Mouse (Mus musculus): Measurements from ENCODE around the gene 4930430F08Rik.
"Not testable (repeated sequence)": the region's sequence is repeated elsewhere in the genome, so short reads cannot be mapped to it uniquely, and the experiment has no call there.

The 4930430F08Rik gene

GRCm38 (mm10) chr10:100590323-100590722, at the start of gene 4930430F08Rik, which contains the start of gene 1700017N19Rik:
Gene 4930430F08Rik, minus strand, starts transcription at chr10:100590423.
Gene 1700017N19Rik, plus strand, starts transcription at chr10:100590484.
- in situ Hi-C loops (cut with MboI, MseI) = no loop called here

- in situ Hi-C loops (cut with MboI, MseI) = loop anchor here (10.0 kb wide), 1 partner anchor 1795 kb away; no protein-coding TSS in a partner anchor
Observed at GRCm38 (mm10) chr10:100629762-100630438, 39.7 kb upstream of the 4930430F08Rik start.

- in situ Hi-C loops (cut with MboI, MseI) = no loop called here
Observed at GRCm38 (mm10) chr10:100622494-100622893, 32.3 kb upstream of the 4930430F08Rik start.

GRCm38 (mm10) chr10:100620040-100620439, 29.8 kb upstream of the 4930430F08Rik start:
- in situ Hi-C loops (cut with MboI, MseI) = no loop called here

- in situ Hi-C loops (cut with MboI, MseI) = no loop called here
Observed at GRCm38 (mm10) chr10:100619474-100619873, 29.3 kb upstream of the 4930430F08Rik start.

GRCm38 (mm10) chr10:100617233-100617903, 27.1 kb upstream of the 4930430F08Rik start:
- in situ Hi-C loops (cut with MboI, MseI) = no loop called here

- in situ Hi-C loops (cut with MboI, MseI) = no loop called here
Observed at GRCm38 (mm10) chr10:100604254-100604653, 14.0 kb upstream of the 4930430F08Rik start.

- in situ Hi-C loops (cut with MboI, MseI) = no loop called here
Observed at GRCm38 (mm10) chr10:100603511-100603910, 13.3 kb upstream of the 4930430F08Rik start.

GRCm38 (mm10) chr10:100598339-100598738, 8.1 kb upstream of the 4930430F08Rik start:
- in situ Hi-C loops (cut with MboI, MseI) = no loop called here

- in situ Hi-C loops (cut with MboI, MseI) = no loop called here
Observed at GRCm38 (mm10) chr10:100588932-100589388, 1.3 kb downstream of the 4930430F08Rik start.

- in situ Hi-C loops (cut with MboI, MseI) = no loop called here
Observed at GRCm38 (mm10) chr10:100588524-100588923, 1.7 kb downstream of the 4930430F08Rik start.

GRCm38 (mm10) chr10:100584178-100584577, 6.0 kb downstream of the 4930430F08Rik start:
- in situ Hi-C loops (cut with MboI, MseI) = no loop called here

- in situ Hi-C loops (cut with MboI, MseI) = no loop called here
Observed at GRCm38 (mm10) chr10:100575294-100575693, 14.9 kb downstream of the 4930430F08Rik start.

- in situ Hi-C loops (cut with MboI, MseI) = no loop called here
Observed at GRCm38 (mm10) chr10:100574505-100575149, 15.6 kb downstream of the 4930430F08Rik start.

- in situ Hi-C loops (cut with MboI, MseI) = no loop called here
Observed at GRCm38 (mm10) chr10:100571707-100572106, 18.5 kb downstream of the 4930430F08Rik start.

- in situ Hi-C loops (cut with MboI, MseI) = no loop called here
Observed at GRCm38 (mm10) chr10:100564112-100564511, 26.1 kb downstream of the 4930430F08Rik start.

- in situ Hi-C loops (cut with MboI, MseI) = not testable (repeated sequence)
Observed at GRCm38 (mm10) chr10:100560194-100560883, 29.9 kb downstream of the 4930430F08Rik start.

- in situ Hi-C loops (cut with MboI, MseI) = no loop called here
Observed at GRCm38 (mm10) chr10:100556566-100557175, 33.6 kb downstream of the 4930430F08Rik start.

- in situ Hi-C loops (cut with MboI, MseI) = no loop called here
Observed at GRCm38 (mm10) chr10:100524499-100525390, 65.5 kb downstream of the 4930430F08Rik start.

GRCm38 (mm10) chr10:100522330-100522729, 67.9 kb downstream of the 4930430F08Rik start:
- in situ Hi-C loops (cut with MboI, MseI) = no loop called here
